10 mouse cellular contexts compared by ENCODE assay signal in genomic region chr12:86189601-86190323, GRCm38 (mm10). TPM values are rescaled to one million over a fixed set of nuclear protein-coding genes. Genes with fewer than 3 reads are reported as not detected.
DNase-seq lines count a peak whose midpoint lies in the region; ATAC-seq and TF ChIP-seq lines count a peak whose summit lies in the region.
"Had no signal": no experiment of that assay in that cellular context is flagged by ENCODE, and none has a peak within 500 bp of the region (broad histone marks: within the 10 kb centered on the region; RNA-seq: fewer than 3 reads in every experiment).

No protein-coding gene starts in this region.

- TF ChIP-seq POLR2A in cerebellum, adult 2 months (IDR thresholded peaks at IDR 0.05; ENCODE audit: borderline replicate concordance, insufficient read depth, low read length) = no peak

- DNase-seq in heart, postnatal 4 days = peak; percentile 49
- no peak for DNase-seq in heart, postnatal 25 days (ENCODE audit: low spot score)
- DNase-seq in right cerebral cortex, adult 2 months (ENCODE audit: low spot score in 2 of 2) = peak; percentile 50 to 64
- no peak for DNase-seq in right cerebral cortex, postnatal 4 days
- peak; percentile 8 for DNase-seq in thymus, postnatal 25 days
- no peak for DNase-seq in cerebellum, adult 2 months

- no peaks in the 10 kb centered on the region for H3K9me3 ChIP-seq in embryonic facial prominence, embryonic 13.5 days
- H3K9me3 ChIP-seq: liver, embryonic 15.5 days; neural tube, embryonic 12.5 days had no signal

- 23% methylated on average over 19 of the region's 19 CpGs for WGBS in embryonic facial prominence, embryonic 13.5 days
- WGBS in cerebellum, adult 2 months = 49% methylated on average over 19 of the region's 19 CpGs

- 0 out of 2 replicates have a peak, but pooled peaks cover 4% of the 10 kb centered on the region for H3K4me1 ChIP-seq in embryonic facial prominence, embryonic 13.5 days
- H3K4me1 ChIP-seq in cerebellum, adult 2 months (ENCODE audit: control insufficient read depth, insufficient read depth, low read length) = no peaks in the 10 kb centered on the region
- H3K4me1 ChIP-seq: liver, embryonic 15.5 days had no signal

- H3K27me3 ChIP-seq in embryonic facial prominence, embryonic 13.5 days = 0 out of 2 replicates have a peak, but pooled peaks cover 6% of the 10 kb centered on the region
- H3K27me3 ChIP-seq in cerebellum, adult 2 months (ENCODE audit: control insufficient read depth, insufficient read depth, low read length) = no peaks in the 10 kb centered on the region
- H3K27me3 ChIP-seq: liver, embryonic 15.5 days had no signal

- H3K4me2 ChIP-seq in embryonic facial prominence, embryonic 13.5 days = 0 out of 2 replicates have a peak overlapping the region, but pooled peaks have one; percentile 18
- H3K4me2 ChIP-seq: liver, embryonic 15.5 days; neural tube, embryonic 12.5 days had no signal

- H3K9ac ChIP-seq in embryonic facial prominence, embryonic 13.5 days = no peak overlapping the region
- H3K9ac ChIP-seq: liver, embryonic 15.5 days; neural tube, embryonic 12.5 days had no signal

- TF ChIP-seq CTCF in cerebellum, adult 2 months (IDR thresholded peaks at IDR 0.05; ENCODE audit: borderline replicate concordance, insufficient read depth, low read depth, low read length) = no peak

- no peaks in the 10 kb centered on the region for H3K36me3 ChIP-seq in embryonic facial prominence, embryonic 13.5 days
- H3K36me3 ChIP-seq: liver, embryonic 15.5 days; neural tube, embryonic 12.5 days had no signal

- intact Hi-C loops in heart, postnatal 25 days (cut with DNase I) = no loop called here

- no peak for ATAC-seq in embryonic facial prominence, embryonic 13.5 days (ENCODE audit: insufficient number of reproducible peaks, insufficient read depth, low FRiP score, low TSS enrichment, low read depth)
- ATAC-seq: Patski had no signal

- no peak overlapping the region for H3K4me3 ChIP-seq in embryonic facial prominence, embryonic 13.5 days
- H3K4me3 ChIP-seq in cerebellum, adult 2 months (replicated peaks; ENCODE audit: insufficient read depth, low read depth, low read length) = no peak overlapping the region
- H3K4me3 ChIP-seq: liver, embryonic 15.5 days; neural tube, embryonic 12.5 days had no signal

- no peak overlapping the region for H3K27ac ChIP-seq in embryonic facial prominence, embryonic 13.5 days
- no peak overlapping the region for H3K27ac ChIP-seq in cerebellum, adult 2 months (ENCODE audit: insufficient read depth, low read length)
- H3K27ac ChIP-seq: liver, embryonic 15.5 days; neural tube, embryonic 12.5 days had no signal

RNA-seq across cellular contexts. Expression of gene Gpatch2l, which starts 51.9 kb away (rescaled TPM):
- 10 to 100 TPM; 17.9 to 18.3 TPM for total RNA-seq in heart, postnatal 4 days (2021)
- total RNA-seq in heart, postnatal 25 days (2021) = 10 to 100 TPM; 12.6 to 13.8 TPM
- 19.8 and 22.1 TPM in 2 replicates for polyA plus RNA-seq in embryonic facial prominence, embryonic 13.5 days (2015; fragmentation: Nextera tagmentation; extraction: Ambion mirVana)
- 26.1 and 28.0 TPM in 2 replicates for polyA plus RNA-seq in cerebellum, adult 2 months (2012; rRNA removed)

Comparison
In these comparisons a context has a peak if more than half of its experiments do, and no peak if none do; other contexts are left out.
1. DNase-seq: peak in heart, postnatal 4 days (single experiment), right cerebral cortex, adult 2 months (2 of 2) and thymus, postnatal 25 days (single experiment); none in heart, postnatal 25 days (single experiment), right cerebral cortex, postnatal 4 days (single experiment) and cerebellum, adult 2 months (0 of 2).